Mouse (Mus musculus) heart, postnatal 36 days (tissue): ENCODE measurements around the gene Rpl41. TPM values are rescaled to one million over a fixed set of nuclear protein-coding genes. Genes with fewer than 3 reads are reported as not detected.
"Not testable (repeated sequence)": the region's sequence is repeated elsewhere in the genome, so short reads cannot be mapped to it uniquely, and the experiment has no call there.

Experiments
- DNase-seq, 2 experiments: peaks; one replicate each; pipeline ENCODE4 v3.0.0; 2021 to 2022
- intact Hi-C: fragments of 180-260 bp; cut with DNase I; formaldehyde crosslinking; loops from one replicate; pipeline ENCODE4 v1.15.1; 2025
- total RNA-seq, 2 experiments: library from RNA; stranded (reverse); gene quantifications; 2 replicates each; pipeline ENCODE4 v1.2.3; 2021

Gene Rpl41
- total RNA-seq, 2 experiments from 2014 or later: 1,509 to 1,535 TPM

- DNase-seq: no peak
- intact Hi-C loops: no loop called here
Measured at GRCm38 (mm10) chr10:128563544-128563943, 14.4 kb upstream of the Rpl41 start.

- intact Hi-C loops: no loop called here
- no peak for DNase-seq
Measured at GRCm38 (mm10) chr10:128556963-128557362, 7.9 kb upstream of the Rpl41 start.

- intact Hi-C loops: no loop called here
- no peak for DNase-seq
Measured at GRCm38 (mm10) chr10:128556286-128556685, 7.2 kb upstream of the Rpl41 start.

- intact Hi-C loops: not testable (repeated sequence)
Measured at GRCm38 (mm10) chr10:128555567-128555966, 6.5 kb upstream of the Rpl41 start.

DNA sequence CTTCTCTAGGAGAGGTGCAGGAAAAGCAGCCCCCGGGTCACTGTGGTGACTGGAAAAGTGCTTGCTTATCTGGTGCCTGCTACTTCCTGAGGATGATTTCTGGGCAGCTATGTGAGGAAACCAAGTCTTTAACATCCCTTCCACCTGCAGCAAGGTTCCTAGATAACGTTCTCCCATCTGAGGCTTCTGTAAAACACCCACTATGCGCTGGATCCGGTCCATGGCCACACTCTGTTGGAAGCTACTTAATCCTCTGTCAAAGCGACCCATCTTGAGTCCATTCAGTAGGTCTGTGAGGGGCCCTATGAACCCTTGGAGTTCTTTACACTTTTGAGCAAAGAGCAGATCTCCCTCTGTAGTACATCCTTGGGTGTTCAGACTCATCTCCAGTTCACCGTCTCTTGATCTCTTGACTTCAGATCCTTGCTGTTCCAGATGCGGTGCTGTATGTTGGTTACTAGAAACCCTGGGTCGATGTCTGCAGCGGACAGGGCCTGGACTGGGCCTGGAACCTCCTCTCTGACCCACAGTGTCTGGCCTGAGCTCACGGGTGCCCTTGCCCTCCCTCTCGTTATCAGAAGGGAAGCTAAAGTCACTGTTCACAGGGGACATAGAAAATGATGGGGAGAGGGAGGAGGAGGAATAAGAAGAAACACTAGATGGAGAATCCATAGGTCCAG, 1.2 kb upstream of the Rpl41 start:
- intact Hi-C loops: loop anchor here (1.0 to 5.0 kb wide), 5 partner anchors 15 to 122 kb away; partner anchors contain the start of genes Pa2g4, Rps26 and Suox
- not testable (repeated sequence) for DNase-seq

More at GRCm38 (mm10) chr10:128555567-128555966, 6.5 kb upstream of the Rpl41 start:
- not testable (repeated sequence) for DNase-seq

DNA sequence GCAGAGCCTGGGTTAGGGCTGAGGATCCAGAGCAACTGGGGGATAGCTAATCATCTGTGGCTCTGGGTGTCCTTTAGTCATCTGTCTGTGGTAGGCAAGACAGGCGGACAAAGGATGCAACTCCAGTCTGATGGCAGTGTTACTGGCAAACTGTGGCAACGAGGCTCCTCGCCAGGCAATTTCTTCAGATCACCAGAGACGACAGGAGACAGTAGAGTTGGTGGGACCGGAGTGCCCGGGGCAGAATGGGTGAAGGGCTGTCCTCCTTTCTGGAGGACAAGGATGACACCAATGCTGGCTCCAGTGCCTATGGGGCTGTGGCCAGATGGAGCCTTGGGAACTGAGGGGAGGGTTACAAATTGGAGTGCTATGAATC, 565 bp upstream of the Rpl41 start:
- DNase-seq: not testable (repeated sequence)

GRCm38 (mm10) chr10:128548051-128548791, 884 bp downstream of the Rpl41 start:
- not testable (repeated sequence) for DNase-seq
- intact Hi-C loops: loop anchor here (5.0 kb wide), 1 partner anchor 136 kb away; the partner anchor contains the start of genes Nabp2 and Rnf41

More for the DNA sequence above, 565 bp upstream of the Rpl41 start:
- intact Hi-C loops: loop anchor here (1.0 to 5.0 kb wide), 6 partner anchors 16 to 137 kb away; partner anchors contain the start of genes Nabp2, Pa2g4, Rnf41 and Rps26

GRCm38 (mm10) chr10:128547361-128548032, 1.6 kb downstream of the Rpl41 start, which contains the start of gene Zc3h10:
Gene Zc3h10, minus strand, starts transcription at chr10:128547774.
- DNase-seq: peak; percentile 89 to 91
- intact Hi-C loops: loop anchor here (2.0 to 5.0 kb wide), 2 partner anchors 49 to 135 kb away; partner anchors contain the start of genes Myl6b, Nabp2 and Rnf41

- DNase-seq: no peak
- intact Hi-C loops: loop anchor here (2.0 to 5.0 kb wide), 2 partner anchors 48 to 134 kb away; partner anchors contain the start of genes Myl6b, Nabp2 and Rnf41
Measured at GRCm38 (mm10) chr10:128546787-128547186, 2.3 kb downstream of the Rpl41 start.

- no peak for DNase-seq
- intact Hi-C loops: loop anchor here (2.0 to 5.0 kb wide), 2 partner anchors 48 to 134 kb away; partner anchors contain the start of genes Myl6b, Nabp2 and Rnf41
Measured at GRCm38 (mm10) chr10:128546361-128546760, 2.7 kb downstream of the Rpl41 start.

- no peak for DNase-seq
- intact Hi-C loops: loop anchor here (5.0 kb wide), 1 partner anchor 133 kb away; the partner anchor contains the start of genes Nabp2 and Rnf41
Measured at GRCm38 (mm10) chr10:128545570-128545898, 3.6 kb downstream of the Rpl41 start.

DNA sequence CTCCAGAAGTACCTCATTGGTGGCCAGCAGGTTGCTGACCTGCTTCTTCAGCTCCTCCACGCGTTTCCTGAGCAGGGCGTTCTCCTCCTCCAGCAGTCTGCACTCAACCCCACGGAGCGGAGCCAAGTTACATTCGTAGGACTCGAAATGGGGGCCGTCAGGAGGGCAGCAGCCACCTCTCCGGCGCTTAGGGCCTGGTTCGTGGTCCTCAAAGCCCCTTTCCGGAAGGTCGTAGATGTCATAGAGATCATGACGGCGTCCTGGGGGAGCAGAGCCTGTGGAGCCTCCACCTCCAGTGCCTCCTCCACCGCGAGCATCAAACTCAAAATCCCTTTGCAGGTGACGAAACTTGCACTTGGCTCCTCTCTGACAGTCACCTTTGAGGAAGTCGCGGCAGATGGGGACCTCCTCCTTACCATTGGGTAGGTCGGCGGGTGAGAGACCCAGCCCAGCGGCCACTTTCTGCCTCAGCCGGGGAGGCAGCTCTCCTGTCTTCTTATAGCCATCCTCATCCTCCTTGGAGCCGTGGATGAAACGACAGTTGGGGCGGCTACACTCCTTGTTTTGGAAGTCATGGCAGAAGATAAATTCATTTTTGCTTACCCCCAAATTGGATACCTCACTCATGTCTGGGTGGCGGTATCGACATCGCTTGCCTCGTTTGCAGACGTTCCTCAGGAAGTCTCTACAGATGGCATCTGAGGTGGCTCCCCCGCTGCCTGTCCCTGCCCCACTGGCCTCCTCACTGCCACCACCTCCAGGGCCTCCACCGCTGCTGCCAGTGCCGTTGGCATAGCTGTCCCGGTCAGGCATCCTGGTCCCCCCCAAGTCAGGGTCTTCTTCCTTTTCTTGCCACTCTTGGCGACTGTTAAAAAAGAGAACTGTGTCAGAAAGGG, 4.2 kb downstream of the Rpl41 start:
- intact Hi-C loops: loop anchor here (5.0 kb wide), 1 partner anchor 133 kb away; the partner anchor contains the start of genes Nabp2 and Rnf41

GRCm38 (mm10) chr10:128544151-128544657, 4.9 kb downstream of the Rpl41 start:
- intact Hi-C loops: no loop called here
- DNase-seq: no peak

More for the DNA sequence above, 4.2 kb downstream of the Rpl41 start:
- no peak for DNase-seq

- no peak for DNase-seq
- intact Hi-C loops: no loop called here
Measured at GRCm38 (mm10) chr10:128543100-128543499, 6.0 kb downstream of the Rpl41 start.

- intact Hi-C loops: no loop called here
- DNase-seq: no peak
Measured at GRCm38 (mm10) chr10:128538340-128538870, 10.7 kb downstream of the Rpl41 start.

- intact Hi-C loops: loop anchor here (1.0 to 2.0 kb wide), 3 partner anchors 17 to 77 kb away; partner anchors contain the start of gene Smarcc2
- DNase-seq: peak; percentile 88 to 91
Measured at GRCm38 (mm10) chr10:128536266-128536940, 12.7 kb downstream of the Rpl41 start.

DNA sequence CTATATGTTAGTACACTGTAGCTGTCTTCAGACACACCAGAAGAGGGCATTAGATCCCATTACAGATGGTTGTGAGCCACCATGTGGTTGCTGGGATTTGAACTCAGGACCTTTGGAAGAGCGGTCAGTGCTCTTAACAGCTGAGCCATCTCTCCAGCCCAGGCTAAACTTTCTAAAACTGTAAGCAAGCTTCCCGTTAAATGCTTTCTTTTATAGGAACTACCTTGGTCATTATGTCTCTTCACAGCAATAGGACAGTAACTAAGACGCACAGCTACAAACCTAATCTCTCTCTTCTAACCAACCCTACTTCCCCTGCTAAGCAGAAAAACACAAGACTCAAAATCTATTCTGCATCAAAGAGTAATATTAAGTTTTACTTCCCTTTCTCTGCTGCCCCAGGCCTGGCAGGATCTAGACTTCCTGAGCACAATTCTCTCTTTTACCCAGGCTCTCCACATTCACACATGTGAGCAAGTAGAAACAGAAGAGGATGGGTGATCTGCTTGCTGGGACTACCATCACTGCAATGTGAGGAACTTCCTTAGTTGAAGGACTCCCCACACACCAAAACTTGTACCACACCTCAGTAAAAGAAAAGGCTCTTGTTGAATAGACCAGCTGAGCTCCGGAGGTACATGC, 13.4 kb downstream of the Rpl41 start:
- intact Hi-C loops: loop anchor here (1.0 to 2.0 kb wide), 3 partner anchors 16 to 76 kb away; partner anchors contain the start of gene Smarcc2
- DNase-seq: no peak

DNA sequence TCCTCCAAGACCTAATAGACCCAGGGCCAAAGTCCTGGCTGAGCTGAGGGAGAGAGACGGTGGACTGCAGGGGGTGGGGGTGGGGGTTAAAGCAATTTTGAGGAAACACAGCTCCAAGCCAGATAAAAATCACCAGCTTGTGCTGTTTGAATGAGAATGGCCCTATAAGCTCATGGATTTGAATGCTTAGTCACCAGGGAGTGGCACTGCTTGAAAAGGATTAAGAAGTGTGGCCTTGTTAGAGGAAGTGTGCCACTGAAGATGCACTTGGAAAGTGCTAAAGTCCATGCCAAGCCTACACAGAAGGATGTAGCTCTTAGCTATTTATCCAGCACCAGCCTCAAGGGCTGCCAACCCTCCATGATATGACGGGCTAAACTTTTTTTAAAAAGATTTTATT, 13.9 kb downstream of the Rpl41 start:
- intact Hi-C loops: no loop called here

More for the DNA sequence above, 13.9 kb downstream of the Rpl41 start:
- no peak for DNase-seq
